Mouse (Mus musculus) testis, adult 2 months (tissue): ENCODE data around the gene Col15a1.

ENCODE experiments used
- CTCF ChIP-seq: fragments of 200-500 bp; IDR thresholded peaks from 2 replicates; pipeline ENCODE4 v1.5.1; 2012; ENCODE audit warnings: low read depth, mild to moderate bottlenecking, inconsistent platforms, low read length, moderate library complexity; ENCODE audit not compliant: control insufficient read depth, insufficient read depth, insufficient replicate concordance
- POLR2A ChIP-seq: fragments of 200-500 bp; IDR thresholded peaks from 2 replicates; pipeline ENCODE4 v1.6.1; 2012; ENCODE audit warnings: low read depth, mild to moderate bottlenecking, inconsistent platforms, low read length, moderate library complexity; ENCODE audit not compliant: control insufficient read depth

DNA sequence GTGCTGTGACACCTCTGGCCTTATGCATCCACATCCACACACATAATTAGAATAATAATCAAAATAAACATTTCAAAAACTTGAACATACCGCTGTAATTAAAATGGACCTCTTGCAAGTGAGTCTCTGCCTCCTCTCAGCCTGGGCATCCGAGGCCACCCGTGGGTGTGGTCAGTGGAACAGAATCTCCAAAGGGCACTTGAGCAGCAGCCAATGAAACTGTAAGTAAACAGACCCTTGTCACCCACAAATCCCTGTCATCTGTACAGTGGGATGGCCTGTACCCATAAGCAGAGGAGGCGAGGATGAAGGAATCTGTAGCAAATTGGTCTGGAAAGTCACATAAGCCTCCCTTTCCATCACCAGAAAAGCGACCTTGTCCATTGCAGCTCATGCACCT lies 32.9 kb downstream of the Col15a1 start:
- TF ChIP-seq CTCF = no peak
- no peak for TF ChIP-seq POLR2A
